25 mouse cellular contexts compared by ENCODE assay signal in genomic region chr13:111821727-111822375, GRCm38 (mm10). TPM values are rescaled to one million over a fixed set of nuclear protein-coding genes. Genes with fewer than 3 reads are reported as not detected.
DNase-seq lines count a peak whose midpoint lies in the region; ATAC-seq and TF ChIP-seq lines count a peak whose summit lies in the region.
"Had no signal": no experiment of that assay in that cellular context is flagged by ENCODE, and none has a peak within 500 bp of the region (broad histone marks: within the 10 kb centered on the region; RNA-seq: fewer than 3 reads in every experiment).

No protein-coding gene starts in this region.

- intact Hi-C loops in heart, postnatal 10 days (cut with DNase I) = no loop called here

- no peak overlapping the region for H3K4me2 ChIP-seq in liver, postnatal 0 days (ENCODE audit: low read depth, low read length)
- H3K4me2 ChIP-seq in hindbrain, postnatal 0 days (ENCODE audit: low read depth, low read length) = no peak overlapping the region
- H3K4me2 ChIP-seq in forebrain, embryonic 12.5 days = no peak overlapping the region
- H3K4me2 ChIP-seq: heart, embryonic 11.5 days; limb, embryonic 12.5 days; lung, embryonic 14.5 days had no signal

- no peak for TF ChIP-seq CTCF in liver, postnatal 0 days (IDR thresholded peaks at IDR 0.05; ENCODE audit: low read depth)
- TF ChIP-seq CTCF in hindbrain, postnatal 0 days (IDR thresholded peaks at IDR 0.05; ENCODE audit: low read depth) = no peak

- 78% methylated on average over 7 of the region's 7 CpGs for WGBS in heart, embryonic 10.5 days
- 47% methylated on average over 7 of the region's 7 CpGs for WGBS in liver, postnatal 0 days (ENCODE audit: insufficient replicate concordance)
- 85% methylated on average over 7 of the region's 7 CpGs for WGBS in hindbrain, postnatal 0 days
- WGBS in forebrain, embryonic 12.5 days = 88% methylated on average over 7 of the region's 7 CpGs

- no peak overlapping the region for H3K27ac ChIP-seq in heart, embryonic 10.5 days
- H3K27ac ChIP-seq in liver, postnatal 0 days (ENCODE audit: low read depth) = 0 out of 2 replicates have a peak overlapping the region, but pooled peaks have one; percentile 7
- no peak overlapping the region for H3K27ac ChIP-seq in hindbrain, postnatal 0 days
- H3K27ac ChIP-seq in forebrain, embryonic 12.5 days = no peak overlapping the region
- H3K27ac ChIP-seq: gastrocnemius, adult 2 months; limb, embryonic 12.5 days had no signal

- H3K4me1 ChIP-seq in heart, embryonic 10.5 days = peaks cover 5% of the 10 kb centered on the region
- H3K4me1 ChIP-seq in liver, postnatal 0 days (ENCODE audit: insufficient read depth) = peaks cover 22% of the 10 kb centered on the region
- H3K4me1 ChIP-seq in hindbrain, postnatal 0 days (ENCODE audit: insufficient read depth, low read length) = no peaks in the 10 kb centered on the region
- no peaks in the 10 kb centered on the region for H3K4me1 ChIP-seq in forebrain, embryonic 12.5 days
- H3K4me1 ChIP-seq: limb, embryonic 12.5 days had no signal

- ATAC-seq in granulocyte monocyte progenitor cell, adult 5-6 weeks (replicated peaks; ENCODE audit: poor library complexity, severe bottlenecking) = peak; percentile 44; the same call in 1 of the 2 replicates
- ATAC-seq in liver, postnatal 0 days = peak; percentile 79
- ATAC-seq in hindbrain, postnatal 0 days = no peak
- ATAC-seq in forebrain, embryonic 12.5 days (ENCODE audit: low FRiP score) = no peak
- ATAC-seq: activated CD4-positive, CD25-positive, alpha-beta regulatory T cell, adult 4 months; inflammation-experienced regulatory T-cells, adult 6 months had no signal

- peak; percentile 51 for DNase-seq in heart, embryonic 10.5 days (ENCODE audit: low spot score)
- no peak for DNase-seq in heart, postnatal 10 days
- DNase-seq in B cell, adult 2 months = peak; percentile 55 to 61
- no peak for DNase-seq in liver, postnatal 0 days
- no peak for DNase-seq in urinary bladder, postnatal 14 days (ENCODE audit: low spot score)
- DNase-seq in hindbrain, postnatal 0 days (ENCODE audit: low spot score) = no peak
- DNase-seq: adrenal gland, adult 8-10 months; cerebellum, adult 2 months; cerebellum, postnatal 36 days; gastrocnemius, adult 2 months; kidney, adult 18-20 months; kidney, postnatal 4 days; lung, embryonic 14.5 days; midbrain, embryonic 14.5 days; right cerebral cortex, adult 18-20 months; right cerebral cortex, postnatal 4 days had no signal

- no peaks in the 10 kb centered on the region for H3K9me3 ChIP-seq in heart, embryonic 10.5 days
- H3K9me3 ChIP-seq in liver, postnatal 0 days (ENCODE audit: low read length) = no peaks in the 10 kb centered on the region
- no peaks in the 10 kb centered on the region for H3K9me3 ChIP-seq in hindbrain, postnatal 0 days (ENCODE audit: low read length)
- H3K9me3 ChIP-seq in forebrain, embryonic 12.5 days = no peaks in the 10 kb centered on the region
- H3K9me3 ChIP-seq: G1E; limb, embryonic 12.5 days; megakaryocyte, embryonic 14.5 days had no signal

- no peak overlapping the region for H3K4me3 ChIP-seq in heart, embryonic 10.5 days
- H3K4me3 ChIP-seq in liver, postnatal 0 days (ENCODE audit: low read depth, low read length) = no peak overlapping the region
- no peak overlapping the region for H3K4me3 ChIP-seq in hindbrain, postnatal 0 days (ENCODE audit: low read length)
- no peak overlapping the region for H3K4me3 ChIP-seq in forebrain, embryonic 12.5 days (replicated peaks)
- H3K4me3 ChIP-seq: gastrocnemius, adult 2 months; limb, embryonic 12.5 days; megakaryocyte, embryonic 14.5 days; myocyte had no signal

- H3K9ac ChIP-seq in liver, postnatal 0 days (replicated peaks) = no peak overlapping the region
- H3K9ac ChIP-seq in hindbrain, postnatal 0 days (replicated peaks; ENCODE audit: low read length) = no peak overlapping the region
- no peak overlapping the region for H3K9ac ChIP-seq in forebrain, embryonic 12.5 days
- H3K9ac ChIP-seq: limb, embryonic 12.5 days; lung, embryonic 14.5 days had no signal

- no peaks in the 10 kb centered on the region for H3K27me3 ChIP-seq in heart, embryonic 10.5 days (ENCODE audit: insufficient read depth, poor library complexity, severe bottlenecking)
- no peaks in the 10 kb centered on the region for H3K27me3 ChIP-seq in liver, postnatal 0 days (ENCODE audit: insufficient read depth, low read length)
- no peaks in the 10 kb centered on the region for H3K27me3 ChIP-seq in hindbrain, postnatal 0 days (ENCODE audit: insufficient read depth, low read length)
- 0 out of 2 replicates have a peak, but pooled peaks cover 2% of the 10 kb centered on the region for H3K27me3 ChIP-seq in forebrain, embryonic 12.5 days
- H3K27me3 ChIP-seq: limb, embryonic 12.5 days had no signal

- TF ChIP-seq EP300 in liver, postnatal 0 days (IDR thresholded peaks at IDR 0.05; ENCODE audit: low read depth) = peak; percentile 78

- no peaks in the 10 kb centered on the region for H3K36me3 ChIP-seq in heart, embryonic 10.5 days
- no peaks in the 10 kb centered on the region for H3K36me3 ChIP-seq in liver, postnatal 0 days (replicated peaks; ENCODE audit: insufficient read depth, low read length)
- no peaks in the 10 kb centered on the region for H3K36me3 ChIP-seq in hindbrain, postnatal 0 days (ENCODE audit: insufficient read depth, low read length)
- no peaks in the 10 kb centered on the region for H3K36me3 ChIP-seq in forebrain, embryonic 12.5 days (replicated peaks)
- H3K36me3 ChIP-seq: G1E; limb, embryonic 12.5 days had no signal

RNA-seq across cellular contexts. Expression of gene Map3k1, which starts 13.1 kb away (rescaled TPM):
- polyA plus RNA-seq in heart, embryonic 10.5 days (2016; fragmentation: Nextera tagmentation; extraction: Ambion mirVana) = 13.8 and 16.6 TPM in 2 replicates
- 10 to 100 TPM; 33.7 to 38.5 TPM for total RNA-seq in heart, postnatal 10 days (2021)
- total RNA-seq in granulocyte monocyte progenitor cell, adult 5-6 weeks (2014; fragmentation: Nextera tagmentation) = 33.6 and 43.6 TPM in 2 replicates
- 54.3 and 66.2 TPM in 2 replicates for total RNA-seq in granulocyte monocyte progenitor cell, adult 5-6 weeks (2017)
- polyA plus RNA-seq in liver, postnatal 0 days (2015; fragmentation: Nextera tagmentation; extraction: Ambion mirVana) = 10.8 and 11.5 TPM in 2 replicates
- 36.3 and 45.3 TPM in 2 replicates for total RNA-seq in hindbrain, postnatal 0 days (2014; rRNA removed)
- polyA plus RNA-seq in hindbrain, postnatal 0 days (2015; fragmentation: Nextera tagmentation; extraction: Ambion mirVana) = 15.3 and 19.2 TPM in 2 replicates
- polyA plus RNA-seq in forebrain, embryonic 12.5 days (2016; fragmentation: Nextera tagmentation; extraction: Ambion mirVana) = 14.3 and 15.3 TPM in 2 replicates

Comparison
In these comparisons a context has a peak if more than half of its experiments do, and no peak if none do; other contexts are left out.
1. DNase-seq: peak in heart, embryonic 10.5 days (single experiment) and B cell, adult 2 months (2 of 2); none in heart, postnatal 10 days (0 of 2), liver, postnatal 0 days (single experiment), urinary bladder, postnatal 14 days (single experiment) and hindbrain, postnatal 0 days (single experiment).
2. ATAC-seq: peak in granulocyte monocyte progenitor cell, adult 5-6 weeks (single experiment) and liver, postnatal 0 days (single experiment); none in hindbrain, postnatal 0 days (single experiment) and forebrain, embryonic 12.5 days (single experiment).